Mouse (Mus musculus) G1E (cell line): ENCODE measurements around the gene Otop2.

Experiments used
- CTCF ChIP-seq: IDR thresholded peaks from 2 replicates; pipeline ENCODE4 v1.5.1; 2012; ENCODE audit warnings: low read depth, low read length, inconsistent platforms, mixed read lengths
- POLR2AphosphoS5 ChIP-seq: IDR thresholded peaks from 2 replicates; pipeline ENCODE4 v1.6.1; 2012; ENCODE audit warnings: low read depth, low read length, inconsistent platforms; ENCODE audit not compliant: insufficient replicate concordance
- TAL1 ChIP-seq: conservative IDR thresholded peaks from 2 replicates; pipeline ENCODE4 v1.6.1; 2012; ENCODE audit warnings: low read depth, low read length, inconsistent platforms, mixed read lengths

DNA sequence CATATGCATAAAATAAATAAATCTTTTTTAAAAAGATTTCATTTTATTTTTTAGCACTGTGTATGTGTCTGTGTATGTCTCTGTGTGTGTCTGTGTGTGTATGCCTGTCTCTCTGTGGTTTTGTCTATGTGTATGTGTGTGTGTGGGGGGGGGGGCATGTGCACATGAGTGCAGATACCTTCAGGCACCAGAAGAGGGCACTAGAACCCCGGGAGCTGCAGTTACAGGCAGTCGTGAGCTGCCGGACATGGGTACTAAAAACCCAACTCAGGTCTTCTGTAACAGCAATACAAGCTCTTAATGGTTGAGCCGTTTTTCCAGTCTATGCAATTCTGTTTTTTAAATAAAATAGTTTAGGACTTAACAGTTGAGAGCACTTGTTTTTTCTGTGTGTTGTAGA lies 6.2 kb upstream of the Otop2 start:
- TF ChIP-seq TAL1, result no peak
- no peak for TF ChIP-seq CTCF
- TF ChIP-seq POLR2AphosphoS5, result no peak
